Mouse (Mus musculus) limb, embryonic 11.5 days (tissue): ENCODE results near the gene Tcta. TPM values are rescaled to one million over a fixed set of nuclear protein-coding genes. Genes with fewer than 3 reads are reported as not detected.

Experiments
- ATAC-seq: fragments of 200-750 bp; cut with Nextera tagmentation; 2 replicates; pipeline ENCODE4 v1.8.0; 2017; ENCODE audit warnings: low read depth; ENCODE audit not compliant: insufficient number of reproducible peaks, low FRiP score, low TSS enrichment
- DNase-seq: peaks from one replicate; pipeline ENCODE4 v3.0.0-alpha.2; 2015; ENCODE audit warnings: low spot score
- H3K27ac ChIP-seq: fragments of 300-500 bp; sonication (generic); replicated peaks from 2 replicates; pipeline ENCODE4 v1.5.1; 2014; ENCODE audit warnings: low read depth, mild to moderate bottlenecking, low read length
- H3K27me3 ChIP-seq: fragments of 300-500 bp; sonication (generic); 2 replicates; pipeline ENCODE4 v1.6.1; 2014; ENCODE audit warnings: mild to moderate bottlenecking, low read length, mixed read lengths; ENCODE audit not compliant: control insufficient read depth, insufficient read depth
- H3K36me3 ChIP-seq: fragments of 300-500 bp; sonication (generic); 2 replicates; pipeline ENCODE4 v1.6.1; 2014; ENCODE audit warnings: mild to moderate bottlenecking, low read length, moderate library complexity, mixed read lengths; ENCODE audit not compliant: control insufficient read depth, insufficient read depth
- H3K4me1 ChIP-seq: fragments of 300-500 bp; sonication (generic); 2 replicates; pipeline ENCODE4 v1.6.1; 2014; ENCODE audit warnings: low read length, mixed read lengths; ENCODE audit not compliant: control insufficient read depth, insufficient read depth
- H3K4me2 ChIP-seq: fragments of 300-500 bp; sonication (generic); 2 replicates; pipeline ENCODE4 v1.6.1; 2014; ENCODE audit warnings: low read depth, mild to moderate bottlenecking, moderate library complexity; ENCODE audit not compliant: severe bottlenecking
- H3K4me3 ChIP-seq: fragments of 300-500 bp; sonication (generic); 2 replicates; pipeline ENCODE4 v1.5.1; 2014; ENCODE audit warnings: low read depth, low read length
- H3K9ac ChIP-seq: fragments of 300-500 bp; sonication (generic); 2 replicates; pipeline ENCODE4 v1.6.1; 2014; ENCODE audit warnings: mild to moderate bottlenecking, low read length
- H3K9me3 ChIP-seq: fragments of 300-500 bp; sonication (generic); 2 replicates; pipeline ENCODE4 v1.6.1; 2016; ENCODE audit warnings: low read length; ENCODE audit not compliant: control insufficient read depth
- whole genome bisulfite sequencing: fragments of 180-500 bp; shearing (Covaris S2); extraction: QIAGEN DNeasy Blood & Tissue Kit; methylation state at CpG from one replicate; pipeline ENCODE4 v1.1.7; 2014; 5-methylcytosine and 5-hydroxymethylcytosine counted together
- polyA plus RNA-seq: library from polyadenylated mRNA; unstranded; fragments of >200 nt; fragmentation: Nextera tagmentation; extraction: Ambion mirVana; gene quantifications from 2 replicates; pipeline ENCODE4 v1.2.1, GENCODE M21; 2014

The Tcta gene
- polyA plus RNA-seq, 1 experiment from 2014 or later: 15.8 TPM

DNA sequence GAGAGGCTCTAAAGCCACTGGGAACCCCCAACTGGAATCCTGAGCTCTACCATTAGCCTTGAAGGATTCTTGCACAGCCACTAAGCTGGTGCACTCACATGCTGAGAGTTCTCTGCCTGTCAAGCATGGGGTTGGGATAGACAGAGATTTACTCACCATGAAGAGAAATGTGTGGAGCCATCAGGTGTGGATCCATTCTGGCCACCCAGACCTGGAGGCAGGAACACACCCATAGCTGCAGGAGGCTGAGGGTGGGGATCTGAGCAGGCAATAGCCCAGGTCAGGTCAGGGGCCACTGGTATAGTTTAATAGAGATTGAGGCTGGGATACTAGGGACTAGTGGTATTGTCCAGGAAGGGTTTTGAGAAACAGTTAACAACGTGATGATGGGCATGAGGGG is 790 bp downstream of the Tcta start:
- no peak; the same call in 1 of the 2 replicates for ATAC-seq
- Histone ChIP-seq H3K4me3 (peak overlapping the region; percentile 83), H3K36me3 (no peaks in the 10 kb centered on the region; the same call in 1 of the 2 replicates), H3K4me1 (no peaks in the 10 kb centered on the region; the same call in 1 of the 2 replicates), H3K9me3 (no peaks in the 10 kb centered on the region), H3K4me2 (peak overlapping the region; percentile 83), H3K27me3 (no peaks in the 10 kb centered on the region), H3K27ac (no peak overlapping the region; the same call in 1 of the 2 replicates), H3K9ac (peak overlapping the region; percentile 70)
- DNase-seq: no peak
- WGBS: 4% methylated on average over 1 of the region's 1 CpGs

GRCm38 (mm10) chr9:108304716-108305115 is 1.2 kb downstream of the Tcta start:
- no peak overlapping the region for H3K27ac ChIP-seq
- 87% methylated on average over 4 of the region's 4 CpGs for WGBS

GRCm38 (mm10) chr9:108301853-108302252 is 4.1 kb downstream of the Tcta start:
- WGBS: 82% methylated on average over 3 of the region's 3 CpGs
- Histone ChIP-seq H3K36me3 (no peaks in the 10 kb centered on the region), H3K4me3 (no peak overlapping the region), H3K9me3 (no peaks in the 10 kb centered on the region), H3K27ac (no peak overlapping the region), H3K4me2 (no peak overlapping the region), H3K4me1 (no peaks in the 10 kb centered on the region; the same call in none of the 2 replicates), H3K27me3 (no peaks in the 10 kb centered on the region), H3K9ac (no peak overlapping the region)
- no peak for ATAC-seq
- no peak for DNase-seq

More at GRCm38 (mm10) chr9:108304716-108305115, 1.2 kb downstream of the Tcta start:
- H3K4me2 ChIP-seq: no peak overlapping the region
- no peaks in the 10 kb centered on the region; the same call in 1 of the 2 replicates for H3K4me1 ChIP-seq
- DNase-seq: no peak
- no peaks in the 10 kb centered on the region; the same call in 1 of the 2 replicates for H3K36me3 ChIP-seq
- no peaks in the 10 kb centered on the region for H3K9me3 ChIP-seq
- no peak overlapping the region for H3K9ac ChIP-seq
- no peaks in the 10 kb centered on the region for H3K27me3 ChIP-seq
- H3K4me3 ChIP-seq: no peak overlapping the region
- ATAC-seq: no peak

DNA sequence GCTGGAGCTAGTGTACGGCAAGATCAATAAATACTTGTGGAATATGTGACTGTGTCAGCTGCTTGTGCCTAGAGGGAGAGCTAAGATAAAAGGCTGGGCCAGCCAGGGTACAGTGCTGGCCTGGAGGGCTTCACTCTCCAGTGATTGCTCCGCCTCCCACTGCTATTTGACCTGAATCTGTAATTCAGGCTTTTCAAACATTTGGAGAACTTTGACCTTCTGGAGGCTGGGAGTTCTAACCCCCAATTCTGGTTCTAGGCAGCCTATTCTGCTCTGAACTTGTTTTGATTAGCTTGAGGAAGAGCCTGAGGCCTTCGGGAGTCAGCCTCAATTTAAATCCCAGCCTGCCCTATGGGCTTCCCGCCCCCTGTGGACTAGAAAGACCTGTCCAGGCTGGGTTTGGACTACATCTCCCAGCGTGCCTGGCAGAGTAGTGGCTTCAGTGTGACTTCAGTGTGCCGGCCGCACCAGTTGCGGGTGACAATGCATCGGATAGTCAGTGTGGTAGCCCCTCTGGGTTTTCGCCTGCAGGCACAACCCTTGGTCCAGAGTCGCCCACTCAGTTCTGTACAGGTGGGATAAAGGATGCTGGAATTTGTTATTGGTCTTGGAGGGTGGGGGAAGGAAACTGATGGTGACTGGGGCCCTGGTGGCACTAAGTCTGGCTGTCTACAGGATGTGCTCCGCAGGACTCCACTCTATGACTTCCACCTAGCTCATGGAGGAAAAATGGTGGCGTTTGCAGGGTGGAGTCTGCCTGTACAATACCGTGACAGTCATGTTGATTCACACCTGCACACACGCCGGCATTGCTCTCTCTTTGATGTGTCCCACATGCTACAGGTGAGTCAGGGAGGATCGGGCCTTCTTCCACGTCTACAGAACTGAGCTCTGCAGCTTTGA is 9.3 kb downstream of the Tcta start, which contains the start of gene Amt:
Gene Amt, plus strand, starts transcription at position 401 of the 903 bp plus-strand sequence.
- H3K9ac ChIP-seq: peak within 1 kb of the TSS; percentile 35
- H3K27ac ChIP-seq: no peak within 1 kb of the TSS
- peak; percentile 69; the same call in 1 of the 2 replicates for ATAC-seq

GRCm38 (mm10) chr9:108290773-108291172 is 15.2 kb downstream of the Tcta start:
- WGBS: 52% methylated on average over 6 of the region's 6 CpGs
- Histone ChIP-seq H3K4me2 (peak overlapping the region; percentile 65), H3K27me3 (no peaks in the 10 kb centered on the region), H3K4me3 (peak overlapping the region; percentile 52), H3K27ac (no peak overlapping the region), H3K4me1 (peaks cover 4% of the 10 kb centered on the region; the same call in 1 of the 2 replicates), H3K36me3 (no peaks in the 10 kb centered on the region; the same call in 1 of the 2 replicates), H3K9ac (peak overlapping the region; percentile 47), H3K9me3 (no peaks in the 10 kb centered on the region)
- ATAC-seq (no peak), DNase-seq (no peak)

More for the DNA sequence above, 9.3 kb downstream of the Tcta start, which contains the start of gene Amt:
- Histone ChIP-seq H3K27me3 (no peaks in the 10 kb centered on the region), H3K4me2 (peak within 1 kb of the TSS; percentile 47), H3K4me3 (peak within 1 kb of the TSS; percentile 27), H3K9me3 (no peaks in the 10 kb centered on the region), H3K36me3 (no peaks in the 10 kb centered on the region; the same call in 1 of the 2 replicates), H3K4me1 (peaks cover 2% of the 10 kb centered on the region; the same call in 1 of the 2 replicates)
- 23% methylated on average over 18 of the region's 18 CpGs for WGBS
- DNase-seq: peak; percentile 68

DNA sequence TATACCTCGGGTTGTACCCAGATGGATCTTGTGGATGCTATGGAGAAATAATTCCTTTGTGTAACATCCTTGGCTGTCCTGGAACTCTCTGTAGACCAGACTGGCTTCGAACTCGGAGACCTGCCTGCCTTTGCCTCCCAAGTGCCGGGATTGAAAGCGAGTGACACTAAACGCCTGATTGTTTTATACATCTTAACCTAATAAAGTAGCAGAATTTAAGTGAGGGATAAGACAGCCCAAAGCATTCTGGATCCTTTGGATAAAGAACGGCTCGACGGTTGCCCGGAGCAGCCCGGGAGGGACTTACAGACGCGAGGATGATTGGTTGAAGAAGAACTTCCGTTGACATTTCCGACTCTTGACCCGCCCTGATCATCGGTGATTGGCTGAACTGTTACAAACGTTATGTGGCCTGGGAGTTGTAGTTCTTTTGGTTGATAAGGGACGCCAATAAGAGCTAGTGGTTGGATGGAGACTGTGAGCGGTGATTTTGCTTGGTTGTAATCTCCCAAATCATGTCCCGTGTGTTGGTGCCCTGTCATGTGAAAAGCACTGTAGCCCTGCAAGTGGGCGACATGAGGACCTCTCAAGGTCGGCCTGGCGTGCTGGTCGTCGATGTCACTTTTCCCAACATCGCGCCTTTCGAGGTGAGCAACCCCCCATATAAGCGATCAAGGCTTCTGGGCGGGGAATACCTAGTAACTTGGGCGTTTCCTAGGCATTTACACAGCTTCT is 15.8 kb downstream of the Tcta start, which contains the start of gene Nicn1:
Gene Nicn1, plus strand, starts transcription at position 414 of the 735 bp plus-strand sequence.
- Histone ChIP-seq H3K4me2 (peak within 1 kb of the TSS; percentile 65), H3K9ac (peak within 1 kb of the TSS; percentile 75), H3K27me3 (no peaks in the 10 kb centered on the region), H3K4me1 (peaks cover 4% of the 10 kb centered on the region; the same call in 1 of the 2 replicates), H3K27ac (no peak within 1 kb of the TSS), H3K36me3 (no peaks in the 10 kb centered on the region; the same call in 1 of the 2 replicates), H3K4me3 (peak within 1 kb of the TSS; percentile 52), H3K9me3 (no peaks in the 10 kb centered on the region)
- ATAC-seq (peak; percentile 95), DNase-seq (peak; percentile 89)
- WGBS: 2% methylated on average over 32 of the region's 32 CpGs

- Histone ChIP-seq H3K4me3 (peak overlapping the region; percentile 52; the same call in 1 of the 2 replicates), H3K4me2 (peak overlapping the region; percentile 56; the same call in 1 of the 2 replicates), H3K4me1 (peaks cover 4% of the 10 kb centered on the region; the same call in 1 of the 2 replicates), H3K27me3 (no peaks in the 10 kb centered on the region), H3K36me3 (no peaks in the 10 kb centered on the region; the same call in 1 of the 2 replicates), H3K9me3 (no peaks in the 10 kb centered on the region), H3K27ac (no peak overlapping the region), H3K9ac (peak overlapping the region; percentile 75; the same call in 1 of the 2 replicates)
- DNase-seq (no peak), ATAC-seq (no peak)
- WGBS: 60% methylated on average over 2 of the region's 2 CpGs
Observed at GRCm38 (mm10) chr9:108289347-108289746, 16.6 kb downstream of the Tcta start.
